Mouse (Mus musculus): Measurements from ENCODE around the gene Fancc. TPM values are rescaled to one million over a fixed set of nuclear protein-coding genes. Genes with fewer than 3 reads are reported as not detected.

Fancc gene
- polyA plus RNA-seq, 1 experiment from 2014 or later, result 16.6 TPM

DNA sequence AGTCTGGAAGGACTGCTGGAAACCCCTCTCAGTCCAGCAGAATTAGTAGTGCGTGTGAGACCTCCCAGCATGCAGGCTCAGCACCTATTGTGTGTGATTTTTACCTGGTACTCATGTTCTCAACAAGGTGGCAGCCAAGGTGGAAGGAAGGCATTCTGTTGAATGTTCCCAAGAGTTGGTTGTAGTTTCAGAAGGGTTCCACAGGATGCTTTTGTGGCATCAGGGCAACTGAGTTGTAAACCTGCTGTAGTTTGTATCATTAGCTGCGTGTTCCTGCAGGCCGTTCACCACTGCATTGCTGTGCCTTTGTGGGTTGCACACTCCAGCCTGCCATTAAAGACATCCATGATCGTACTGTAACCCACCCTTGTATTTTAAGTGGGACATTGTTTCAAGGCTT lies 238.4 kb downstream of the Fancc start:
- no peak overlapping the region for H3K4me3 ChIP-seq (ENCODE audit: low read length)
- peaks cover 86% of the 10 kb centered on the region for H3K4me1 ChIP-seq (ENCODE audit: control insufficient read depth, insufficient read depth, low read length)
- 85% methylated on average over 4 of the region's 4 CpGs for WGBS
- peak overlapping the region; percentile 68 for H3K27ac ChIP-seq (ENCODE audit: low read length)
- H3K36me3 ChIP-seq (ENCODE audit: control insufficient read depth, insufficient read depth), result peaks cover 11% of the 10 kb centered on the region; the same call in 1 of the 2 replicates
- H3K27me3 ChIP-seq (ENCODE audit: control insufficient read depth, insufficient read depth, low read length), result no peaks in the 10 kb centered on the region
- no peak overlapping the region for H3K4me2 ChIP-seq (ENCODE audit: low read depth, low read length)
- ATAC-seq (replicated peaks; ENCODE audit: extremely low read depth, insufficient read depth, low FRiP score), result no peak
- H3K9me3 ChIP-seq (replicated peaks; ENCODE audit: control insufficient read depth, low read length), result no peaks in the 10 kb centered on the region
- H3K9ac ChIP-seq (ENCODE audit: low read length), result peak overlapping the region; percentile 47; the same call in 1 of the 2 replicates

DNA sequence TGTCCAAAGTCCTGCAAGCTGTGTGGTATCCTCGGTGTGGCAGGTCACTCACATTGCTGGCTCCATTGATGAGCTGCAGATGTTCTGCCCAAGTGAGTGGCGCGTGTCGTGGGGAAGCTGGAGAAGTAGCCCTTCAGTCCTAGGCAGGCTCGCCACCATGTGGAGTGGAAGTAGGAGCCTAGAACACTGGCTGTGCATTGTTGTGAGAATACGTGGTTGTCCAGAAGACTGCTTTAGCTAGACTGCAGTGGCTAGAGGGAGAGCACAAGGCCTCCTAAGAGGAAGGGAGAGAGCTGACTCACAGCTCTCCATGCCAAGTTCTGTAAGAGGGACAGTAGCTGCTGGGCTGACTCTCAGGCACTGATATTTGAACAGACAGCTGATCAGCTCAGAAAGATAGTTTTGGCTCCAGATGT lies 238.9 kb downstream of the Fancc start:
- Histone ChIP-seq H3K9ac (ENCODE audit: low read length) (peak overlapping the region; percentile 47), H3K4me3 (ENCODE audit: low read length) (no peak overlapping the region), H3K4me1 (ENCODE audit: control insufficient read depth, insufficient read depth, low read length) (peaks cover 86% of the 10 kb centered on the region), H3K36me3 (ENCODE audit: control insufficient read depth, insufficient read depth) (peaks cover 11% of the 10 kb centered on the region; the same call in 1 of the 2 replicates), H3K9me3 (replicated peaks; ENCODE audit: control insufficient read depth, low read length) (no peaks in the 10 kb centered on the region), H3K27ac (ENCODE audit: low read length) (peak overlapping the region; percentile 68), H3K27me3 (ENCODE audit: control insufficient read depth, insufficient read depth, low read length) (no peaks in the 10 kb centered on the region), H3K4me2 (ENCODE audit: low read depth, low read length) (no peak overlapping the region)
- ATAC-seq (replicated peaks; ENCODE audit: extremely low read depth, insufficient read depth, low FRiP score), result no peak
- 52% methylated on average over 6 of the region's 6 CpGs for WGBS

DNA sequence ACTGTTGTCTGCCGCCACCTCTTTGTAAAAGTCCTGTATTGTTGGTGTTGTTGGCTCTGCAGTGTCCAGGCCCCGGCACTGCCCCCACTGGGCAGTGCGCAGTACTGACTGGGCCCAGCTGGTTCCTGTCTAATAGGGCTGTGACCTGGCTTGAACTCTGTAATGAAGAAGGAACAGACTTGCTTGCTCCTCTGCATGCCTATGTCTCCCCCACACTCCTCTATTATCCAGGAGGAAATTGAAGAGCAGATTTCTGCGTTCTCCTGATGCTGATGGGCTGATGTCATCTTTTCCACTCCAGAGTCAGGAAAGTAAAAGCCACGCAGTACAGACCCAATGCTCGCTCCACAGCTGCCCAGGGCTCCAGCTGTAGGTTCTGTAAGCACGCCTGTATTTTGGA lies 240.3 kb downstream of the Fancc start:
- ATAC-seq (replicated peaks; ENCODE audit: extremely low read depth, insufficient read depth, low FRiP score), result peak; percentile 26
- H3K9ac ChIP-seq (ENCODE audit: low read length), result no peak overlapping the region
- H3K9me3 ChIP-seq (replicated peaks; ENCODE audit: control insufficient read depth, low read length), result no peaks in the 10 kb centered on the region
- 47% methylated on average over 7 of the region's 7 CpGs for WGBS
- H3K27ac ChIP-seq (ENCODE audit: low read length), result peak overlapping the region; percentile 41; the same call in 1 of the 2 replicates
- 0 out of 2 replicates have a peak, but pooled peaks cover 6% of the 10 kb centered on the region for H3K36me3 ChIP-seq (ENCODE audit: control insufficient read depth, insufficient read depth)
- no peak overlapping the region for H3K4me2 ChIP-seq (ENCODE audit: low read depth, low read length)
- no peak overlapping the region for H3K4me3 ChIP-seq (ENCODE audit: low read length)
- H3K27me3 ChIP-seq (ENCODE audit: control insufficient read depth, insufficient read depth, low read length), result no peaks in the 10 kb centered on the region
- peaks cover 86% of the 10 kb centered on the region for H3K4me1 ChIP-seq (ENCODE audit: control insufficient read depth, insufficient read depth, low read length)

DNA sequence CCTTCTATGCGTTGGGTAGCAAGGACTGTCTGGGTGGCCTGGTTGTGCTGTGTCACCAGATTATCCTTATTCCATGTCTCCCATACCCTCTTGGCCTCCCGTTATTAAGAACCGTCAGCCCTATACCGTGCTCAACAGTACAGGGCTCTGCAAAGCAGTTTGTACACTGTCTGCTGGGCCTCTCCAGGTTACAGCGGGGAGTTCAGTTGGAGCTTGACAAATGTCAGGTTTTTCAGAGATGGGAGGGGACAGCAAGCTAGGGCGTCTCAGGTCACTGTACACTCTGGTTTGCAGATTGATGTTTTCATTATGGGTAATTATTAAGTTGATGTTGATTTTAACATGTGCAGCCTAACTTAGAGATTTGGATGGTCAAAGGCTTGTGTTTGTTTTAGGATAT lies 240.9 kb downstream of the Fancc start:
- H3K27ac ChIP-seq (ENCODE audit: low read length), result peak overlapping the region; percentile 76
- peaks cover 86% of the 10 kb centered on the region for H3K4me1 ChIP-seq (ENCODE audit: control insufficient read depth, insufficient read depth, low read length)
- H3K36me3 ChIP-seq (ENCODE audit: control insufficient read depth, insufficient read depth), result 0 out of 2 replicates have a peak, but pooled peaks cover 6% of the 10 kb centered on the region
- H3K9me3 ChIP-seq (replicated peaks; ENCODE audit: control insufficient read depth, low read length), result no peaks in the 10 kb centered on the region
- H3K9ac ChIP-seq (ENCODE audit: low read length), result 0 out of 2 replicates have a peak overlapping the region, but pooled peaks have one; percentile 27
- H3K4me2 ChIP-seq (ENCODE audit: low read depth, low read length), result no peak overlapping the region
- H3K4me3 ChIP-seq (ENCODE audit: low read length), result no peak overlapping the region
- H3K27me3 ChIP-seq (ENCODE audit: control insufficient read depth, insufficient read depth, low read length), result no peaks in the 10 kb centered on the region
- ATAC-seq (replicated peaks; ENCODE audit: extremely low read depth, insufficient read depth, low FRiP score), result no peak
- WGBS, result 63% methylated on average over 6 of the region's 6 CpGs

DNA sequence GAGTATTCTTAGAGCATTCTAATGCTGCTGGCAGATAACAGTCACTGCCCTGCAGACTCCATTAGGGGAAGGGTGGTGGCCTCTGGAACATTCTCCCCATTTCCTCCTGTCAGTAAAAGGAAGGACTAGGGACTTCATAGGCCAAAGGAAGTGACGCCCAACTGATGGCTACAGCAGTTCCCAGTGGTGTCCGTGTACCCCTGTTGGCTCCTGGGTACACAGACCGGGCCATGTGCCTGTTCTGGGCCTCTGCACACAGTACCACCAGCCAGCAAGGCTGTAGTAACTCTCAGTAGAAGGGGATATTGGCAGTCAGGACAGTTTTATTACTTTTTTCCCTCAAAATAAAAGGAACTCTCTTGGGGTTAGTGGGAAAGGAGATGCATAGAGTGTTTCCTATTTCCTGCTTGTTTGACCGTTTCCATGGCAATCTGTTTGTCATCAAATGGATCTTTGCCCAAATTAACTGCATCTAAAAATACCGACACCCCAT lies 241.5 kb downstream of the Fancc start:
- ATAC-seq (replicated peaks; ENCODE audit: extremely low read depth, insufficient read depth, low FRiP score), result no peak; the same call in 1 of the 2 replicates
- H3K4me3 ChIP-seq (ENCODE audit: low read length), result no peak overlapping the region
- H3K4me1 ChIP-seq (ENCODE audit: control insufficient read depth, insufficient read depth, low read length), result peaks cover 86% of the 10 kb centered on the region
- H3K9ac ChIP-seq (ENCODE audit: low read length), result no peak overlapping the region
- H3K4me2 ChIP-seq (ENCODE audit: low read depth, low read length), result no peak overlapping the region
- H3K9me3 ChIP-seq (replicated peaks; ENCODE audit: control insufficient read depth, low read length), result no peaks in the 10 kb centered on the region
- peak overlapping the region; percentile 76 for H3K27ac ChIP-seq (ENCODE audit: low read length)
- H3K36me3 ChIP-seq (ENCODE audit: control insufficient read depth, insufficient read depth), result 0 out of 2 replicates have a peak, but pooled peaks cover 6% of the 10 kb centered on the region
- WGBS, result 58% methylated on average over 5 of the region's 5 CpGs
- H3K27me3 ChIP-seq (ENCODE audit: control insufficient read depth, insufficient read depth, low read length), result no peaks in the 10 kb centered on the region

DNA sequence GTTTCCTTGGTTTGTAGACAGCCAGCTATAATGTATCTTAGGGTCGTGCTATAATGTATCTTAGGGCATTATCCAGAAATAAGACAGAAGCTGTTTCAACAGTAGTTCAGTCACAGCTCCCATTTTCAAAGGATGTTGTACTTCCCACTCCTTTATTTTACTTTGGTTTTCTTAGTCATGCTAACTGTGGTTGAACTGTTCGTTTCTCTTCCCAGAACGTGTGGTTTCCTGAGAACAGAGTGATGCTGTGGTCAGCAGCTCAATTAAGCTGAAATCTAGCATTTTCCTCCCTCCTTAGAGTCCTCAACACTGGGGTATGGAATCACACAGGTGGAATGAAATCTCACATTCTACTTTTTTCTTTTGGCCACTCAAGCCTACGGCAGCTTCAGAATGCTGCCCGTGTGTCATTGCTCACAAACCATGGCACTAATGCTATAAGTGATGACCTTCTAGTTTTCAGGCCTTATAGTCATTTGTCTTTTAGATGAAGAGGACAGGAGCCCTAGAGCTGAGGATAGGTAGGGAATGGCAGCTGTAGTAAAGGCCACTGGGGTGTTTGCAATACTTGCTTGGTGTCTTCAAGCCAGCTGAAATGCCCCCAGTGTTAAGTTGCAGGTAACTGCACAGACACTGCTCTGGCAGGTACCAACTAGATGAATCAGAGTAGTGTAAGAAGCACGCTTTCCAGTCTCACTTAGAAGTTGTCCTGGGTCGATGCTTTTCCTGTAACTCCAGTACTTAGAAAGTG lies 243.0 kb downstream of the Fancc start:
- Histone ChIP-seq H3K27ac (ENCODE audit: low read length) (peak overlapping the region; percentile 54), H3K4me2 (ENCODE audit: low read depth, low read length) (no peak overlapping the region), H3K9ac (ENCODE audit: low read length) (no peak overlapping the region), H3K4me1 (ENCODE audit: control insufficient read depth, insufficient read depth, low read length) (peaks cover 88% of the 10 kb centered on the region), H3K36me3 (ENCODE audit: control insufficient read depth, insufficient read depth) (0 out of 2 replicates have a peak, but pooled peaks cover 6% of the 10 kb centered on the region), H3K27me3 (ENCODE audit: control insufficient read depth, insufficient read depth, low read length) (no peaks in the 10 kb centered on the region), H3K4me3 (ENCODE audit: low read length) (no peak overlapping the region), H3K9me3 (replicated peaks; ENCODE audit: control insufficient read depth, low read length) (no peaks in the 10 kb centered on the region)
- 76% methylated on average over 7 of the region's 7 CpGs for WGBS
- ATAC-seq (replicated peaks; ENCODE audit: extremely low read depth, insufficient read depth, low FRiP score), result no peak

DNA sequence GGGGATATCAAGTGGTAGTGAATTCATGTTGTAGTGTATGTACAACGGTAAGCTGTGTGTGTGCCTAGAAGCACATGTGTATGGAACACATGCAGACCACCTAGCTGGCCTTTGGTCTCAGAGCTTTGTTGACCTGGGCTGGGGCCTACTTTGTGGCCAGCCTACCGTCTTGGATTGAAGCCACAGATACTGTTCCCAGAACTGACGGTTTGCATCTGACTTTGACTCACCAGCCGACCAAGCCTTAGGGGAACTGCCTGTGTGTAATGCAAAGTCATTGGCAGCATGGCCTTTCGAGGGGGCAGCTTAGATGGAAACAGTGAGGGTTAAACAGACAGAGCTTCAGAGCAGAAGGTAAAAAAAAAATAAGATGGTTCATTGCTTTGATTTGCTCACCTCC lies 243.9 kb downstream of the Fancc start:
- 39% methylated on average over 5 of the region's 5 CpGs for WGBS
- peaks cover 81% of the 10 kb centered on the region for H3K4me1 ChIP-seq (ENCODE audit: control insufficient read depth, insufficient read depth, low read length)
- 0 out of 2 replicates have a peak, but pooled peaks cover 6% of the 10 kb centered on the region for H3K36me3 ChIP-seq (ENCODE audit: control insufficient read depth, insufficient read depth)
- no peaks in the 10 kb centered on the region for H3K9me3 ChIP-seq (replicated peaks; ENCODE audit: control insufficient read depth, low read length)
- ATAC-seq (replicated peaks; ENCODE audit: extremely low read depth, insufficient read depth, low FRiP score), result no peak
- H3K9ac ChIP-seq (ENCODE audit: low read length), result no peak overlapping the region; the same call in 1 of the 2 replicates
- H3K4me2 ChIP-seq (ENCODE audit: low read depth, low read length), result peak overlapping the region; percentile 11; the same call in 1 of the 2 replicates
- peak overlapping the region; percentile 66 for H3K27ac ChIP-seq (ENCODE audit: low read length)
- no peak overlapping the region for H3K4me3 ChIP-seq (ENCODE audit: low read length)
- no peaks in the 10 kb centered on the region for H3K27me3 ChIP-seq (ENCODE audit: control insufficient read depth, insufficient read depth, low read length)

DNA sequence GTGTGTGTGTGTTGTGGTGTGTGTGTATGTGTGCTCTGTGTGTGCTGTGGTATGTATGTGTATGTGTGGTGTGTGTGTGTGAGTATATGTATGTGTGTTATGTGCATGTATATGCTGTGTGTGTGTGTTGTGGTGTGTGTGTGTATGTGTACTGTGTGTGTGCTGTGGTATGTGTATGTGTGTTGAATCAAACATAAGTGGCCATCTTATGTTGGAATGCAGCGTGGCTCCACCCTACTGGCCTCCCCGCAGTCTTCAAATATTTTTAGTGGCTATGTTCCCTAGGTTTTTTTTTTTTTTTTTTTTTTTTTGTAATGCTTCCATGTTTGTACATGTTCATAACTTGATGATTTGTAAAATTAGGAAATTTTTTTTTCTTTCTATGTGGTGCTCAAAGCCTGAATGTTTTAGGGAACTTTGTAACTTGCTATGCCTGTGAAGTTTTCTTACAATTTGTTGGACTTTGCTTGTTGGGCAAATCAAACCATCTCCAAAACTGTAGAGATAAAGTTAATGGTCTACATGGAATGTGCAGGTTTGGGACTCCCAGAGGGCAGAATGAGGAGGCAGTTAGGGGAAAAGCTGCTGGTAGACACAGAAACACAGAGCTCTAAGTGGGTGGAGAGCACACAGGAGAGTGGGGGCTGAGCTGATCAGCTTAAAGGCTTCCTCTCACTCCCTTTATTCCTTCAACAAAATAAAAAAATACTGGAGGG lies 244.6 kb downstream of the Fancc start:
- Histone ChIP-seq H3K4me1 (ENCODE audit: control insufficient read depth, insufficient read depth, low read length) (peaks cover 77% of the 10 kb centered on the region), H3K9ac (ENCODE audit: low read length) (no peak overlapping the region), H3K4me2 (ENCODE audit: low read depth, low read length) (peak overlapping the region; percentile 20; the same call in 1 of the 2 replicates)

More for the DNA sequence above, 244.6 kb downstream of the Fancc start:
- Histone ChIP-seq H3K36me3 (ENCODE audit: control insufficient read depth, insufficient read depth) (0 out of 2 replicates have a peak, but pooled peaks cover 4% of the 10 kb centered on the region), H3K9me3 (replicated peaks; ENCODE audit: control insufficient read depth, low read length) (no peaks in the 10 kb centered on the region), H3K27me3 (ENCODE audit: control insufficient read depth, insufficient read depth, low read length) (no peaks in the 10 kb centered on the region), H3K4me3 (ENCODE audit: low read length) (no peak overlapping the region), H3K27ac (ENCODE audit: low read length) (peak overlapping the region; percentile 78)
- no peak for ATAC-seq (replicated peaks; ENCODE audit: extremely low read depth, insufficient read depth, low FRiP score)
- 40% methylated on average over 2 of the region's 2 CpGs for whole genome bisulfite sequencing

All from heart, embryonic 16.5 days (tissue).